Mouse (Mus musculus) ES-E14 (cell line): ENCODE data around the gene Itsn1. TPM values are rescaled to one million over a fixed set of nuclear protein-coding genes. Genes with fewer than 3 reads are reported as not detected.
A peak's percentile ranks its signal among the peaks of the same experiment; 100 is the strongest.

Experiments used
- DNase-seq: peaks from one replicate; pipeline ENCODE4 v3.0.0-alpha.2; 2013; ENCODE audit warnings: low read depth, low spot score
- H3K27ac ChIP-seq: 2 replicates; pipeline ENCODE4 v1.5.1; 2012; ENCODE audit warnings: low read depth, mild to moderate bottlenecking, low read length, moderate library complexity, mixed read lengths; ENCODE audit not compliant: poor library complexity, insufficient read depth, severe bottlenecking
- H3K36me3 ChIP-seq: 2 replicates; pipeline ENCODE4 v1.6.1; 2012; ENCODE audit warnings: mild to moderate bottlenecking, low read length, moderate library complexity, mixed read lengths; ENCODE audit not compliant: control insufficient read depth, poor library complexity, insufficient read depth, severe bottlenecking
- H3K4me1 ChIP-seq, 2 experiments: fragments of 150-350 bp in 1 of 2; sonication (generic) in 1 of 2; 2 replicates each; pipeline ENCODE4 v1.6.1; 2012; ENCODE audit warnings: low read length in 2 of 2, mild to moderate bottlenecking in 1 of 2, mixed read lengths in 1 of 2; ENCODE audit not compliant: control insufficient read depth in 2 of 2, insufficient read depth in 2 of 2, poor library complexity in 1 of 2
- H3K4me3 ChIP-seq, 2 experiments: fragments of 150-350 bp in 1 of 2; sonication (generic) in 1 of 2; 2 replicates each; pipeline ENCODE4 v1.5.1; 2012; ENCODE audit warnings: low read length in 2 of 2, low read depth in 1 of 2, mild to moderate bottlenecking in 1 of 2, mixed read lengths in 1 of 2; ENCODE audit not compliant: insufficient read depth in 1 of 2, poor library complexity in 1 of 2, severe bottlenecking in 1 of 2
- H3K9ac ChIP-seq: 2 replicates; pipeline ENCODE4 v1.6.1; 2012; ENCODE audit warnings: low read depth, mild to moderate bottlenecking, low read length, mixed read lengths; ENCODE audit not compliant: poor library complexity, insufficient read depth, severe bottlenecking
- H3K9me3 ChIP-seq: fragments of 150-350 bp; sonication (generic); 2 replicates; pipeline ENCODE4 v1.6.1; 2012; ENCODE audit warnings: low read depth, mild to moderate bottlenecking, low read length; ENCODE audit not compliant: control insufficient read depth, insufficient read depth
- CHD2 ChIP-seq: IDR thresholded peaks from 2 replicates; pipeline ENCODE4 v1.6.1; 2014; ENCODE audit warnings: mild to moderate bottlenecking, low read depth, low read length, inconsistent platforms
- HCFC1 ChIP-seq: IDR thresholded peaks from 2 replicates; pipeline ENCODE4 v1.6.1; 2012; ENCODE audit warnings: low read length, inconsistent platforms, borderline replicate concordance; ENCODE audit not compliant: insufficient read depth
- MAFK ChIP-seq: IDR thresholded peaks from 2 replicates; pipeline ENCODE4 v1.6.1; 2014; ENCODE audit warnings: mild to moderate bottlenecking, low read depth, low read length, inconsistent platforms; ENCODE audit not compliant: insufficient read depth
- ZC3H11A ChIP-seq: IDR thresholded peaks from 2 replicates; pipeline ENCODE4 v1.6.1; 2012; ENCODE audit warnings: low read depth, mild to moderate bottlenecking, inconsistent platforms, low read length, borderline replicate concordance
- ZNF384 ChIP-seq: IDR thresholded peaks from 2 replicates; pipeline ENCODE4 v1.6.1; 2012; ENCODE audit warnings: low read depth, low read length, inconsistent platforms
- in situ Hi-C, 2 experiments: fragments of 600-800 bp; cut with MboI; formaldehyde crosslinking; loops; one replicate each; pipeline ENCODE4 v1.15.1; 2025; ENCODE audit warnings: low sequenced_read_pairs in 2 of 2, inconsistent platforms in 1 of 2; ENCODE audit not compliant: unreplicated experiment in 2 of 2
- total RNA-seq: library from RNA; depleted of rRNA; stranded (reverse); fragments of 300-350 nt; gene quantifications from 2 replicates; pipeline ENCODE4 v1.2.3, GENCODE M21; 2012

The Itsn1 gene
- total RNA-seq, 1 experiment, result 28.6 TPM

DNA sequence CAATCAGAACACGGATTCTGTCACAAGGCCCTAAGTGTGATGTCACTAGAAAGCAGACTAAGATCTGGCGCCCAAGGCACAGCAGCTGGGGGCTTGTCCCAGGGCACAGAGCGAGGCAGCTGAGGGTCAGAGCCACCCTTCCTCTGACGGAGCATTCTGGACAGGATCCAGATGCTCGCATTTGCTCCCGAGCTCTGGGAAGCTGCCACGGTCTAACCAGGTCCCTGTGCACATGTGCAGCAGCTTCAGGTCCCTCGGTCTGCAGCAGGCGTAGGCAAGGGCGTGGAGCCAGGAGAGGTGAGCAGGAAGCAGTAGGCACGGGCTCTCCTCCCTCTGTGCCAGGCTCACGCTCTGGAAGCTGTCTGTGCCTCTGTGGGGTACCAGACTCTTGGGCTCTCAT, 160.8 kb downstream of the Itsn1 start:
- Histone ChIP-seq H3K36me3 (no peaks in the 10 kb centered on the region), H3K27ac (no peak overlapping the region), H3K4me1 (peaks cover 2 to 10% of the 10 kb centered on the region in 2 experiments; a peak in 2 of 4 replicates), H3K9ac (no peak overlapping the region), H3K4me3 (no peak overlapping the region), H3K9me3 (no peaks in the 10 kb centered on the region)
- TF ChIP-seq MAFK (no peak), ZC3H11A (no peak), ZNF384 (no peak), CHD2 (no peak), HCFC1 (no peak)
- in situ Hi-C loops, result no loop called here
- DNase-seq, result no peak

DNA sequence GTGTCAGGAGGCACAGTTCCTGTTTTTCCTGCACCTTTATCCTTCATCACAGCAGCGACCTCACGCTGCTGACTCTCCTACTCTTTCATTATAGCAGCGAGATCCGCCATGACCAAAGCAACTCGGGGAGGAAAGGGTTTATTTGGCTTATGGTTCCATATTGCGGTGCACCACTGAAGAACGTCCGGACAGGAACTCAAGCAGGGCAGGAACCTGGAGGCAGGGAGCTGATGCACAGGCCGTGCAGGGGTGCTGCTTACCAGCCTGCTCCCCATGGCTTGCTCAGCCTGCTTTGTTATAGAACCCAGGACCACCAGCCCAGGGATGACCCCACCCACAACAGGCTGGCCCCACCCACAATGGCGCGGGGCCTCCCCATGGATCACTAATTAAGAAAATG, 162.1 kb downstream of the Itsn1 start:
- no peaks in the 10 kb centered on the region for H3K36me3 ChIP-seq
- DNase-seq, result no peak
- H3K9me3 ChIP-seq, result no peaks in the 10 kb centered on the region
- in situ Hi-C loops, result no loop called here
- TF ChIP-seq ZC3H11A (no peak), MAFK (no peak), ZNF384 (no peak), HCFC1 (no peak), CHD2 (no peak)
- H3K27ac ChIP-seq, result no peak overlapping the region
- peaks cover 2 to 8% of the 10 kb centered on the region in 2 experiments; a peak in 2 of 4 replicates for H3K4me1 ChIP-seq
- H3K4me3 ChIP-seq, result peak overlapping the region in 1 of 2 experiments; percentile 38; a peak in 1 of 4 replicates
- H3K9ac ChIP-seq, result no peak overlapping the region

DNA sequence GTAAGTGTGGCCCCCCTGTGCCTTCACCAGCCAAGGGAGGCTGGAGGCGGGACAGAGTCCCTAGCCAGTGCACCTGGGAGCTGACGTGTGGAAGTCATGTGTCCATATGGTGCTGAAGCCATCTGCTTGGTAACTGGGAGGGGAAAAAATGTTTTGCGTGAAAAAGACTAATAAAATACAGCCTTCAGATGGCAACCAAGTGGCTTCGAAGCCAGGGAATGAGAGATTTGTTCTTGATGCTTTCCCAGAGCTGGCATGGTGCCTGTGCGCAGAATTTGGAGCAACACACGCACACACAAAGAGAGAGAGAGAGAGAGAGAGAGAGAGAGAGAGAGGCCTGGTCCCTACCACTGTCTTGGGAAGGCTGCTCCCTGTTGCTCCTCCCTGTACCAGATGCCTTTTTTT, 167.3 kb downstream of the Itsn1 start:
- no peak overlapping the region for H3K27ac ChIP-seq
- TF ChIP-seq ZC3H11A (no peak), HCFC1 (no peak)
- H3K4me1 ChIP-seq, result peaks cover 0 to 4% of the 10 kb centered on the region in 2 experiments; a peak in 1 of 4 replicates
- no peaks in the 10 kb centered on the region for H3K36me3 ChIP-seq
- no peak for DNase-seq
- in situ Hi-C loops, result no loop called here
- H3K4me3 ChIP-seq, result no peak overlapping the region
- H3K9me3 ChIP-seq, result no peaks in the 10 kb centered on the region
- no peak overlapping the region for H3K9ac ChIP-seq

DNA sequence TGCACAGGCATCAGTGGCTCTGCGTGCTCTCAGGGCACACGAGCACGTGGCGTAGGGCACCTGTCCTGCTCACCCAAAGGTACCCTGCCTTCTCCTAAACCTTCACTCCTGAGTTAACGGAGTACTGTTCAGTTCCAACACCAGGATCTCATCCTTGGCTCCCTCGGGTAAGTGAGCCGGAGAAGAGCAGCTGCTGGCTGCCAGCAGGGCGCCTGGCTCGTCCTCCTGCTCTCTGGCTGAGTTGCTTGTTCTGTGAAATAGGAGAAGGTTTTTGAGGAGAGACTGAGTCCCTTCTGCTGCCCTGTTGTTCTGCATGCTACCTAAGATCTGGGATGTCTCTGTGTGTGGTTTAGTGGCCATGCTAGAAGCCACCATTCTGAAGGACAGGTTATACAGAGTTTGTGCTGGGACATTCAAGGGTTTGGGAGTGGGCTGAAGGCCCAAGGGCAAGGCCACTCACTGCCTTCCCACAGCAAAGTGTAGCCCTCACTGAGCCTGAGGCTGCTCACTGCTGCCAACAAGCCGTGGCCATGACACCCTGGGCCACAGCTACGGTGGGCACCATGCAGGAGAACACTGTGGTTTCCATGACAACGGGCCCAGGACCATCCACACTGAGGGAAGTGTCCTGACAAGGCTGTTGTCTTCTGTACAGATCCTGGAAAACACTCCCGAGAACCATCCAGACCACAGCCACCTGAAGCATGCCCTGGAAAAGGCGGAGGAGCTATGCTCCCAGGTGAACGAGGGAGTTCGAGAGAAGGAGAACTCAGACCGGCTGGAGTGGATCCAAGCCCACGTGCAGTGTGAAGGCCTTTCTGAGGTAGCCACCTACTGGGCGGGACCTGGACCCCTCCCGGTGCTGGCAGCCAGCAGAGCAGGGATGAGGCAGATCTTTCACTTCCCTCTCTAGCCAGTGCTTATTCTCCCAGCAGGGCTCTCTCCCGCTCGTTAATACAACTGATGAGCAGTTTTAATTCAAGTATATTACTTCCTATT, 170.1 kb downstream of the Itsn1 start:
- no peak overlapping the region for H3K9ac ChIP-seq
- no peaks in the 10 kb centered on the region for H3K36me3 ChIP-seq
- H3K4me1 ChIP-seq, result peaks cover 0 to 4% of the 10 kb centered on the region in 2 experiments; a peak in 1 of 4 replicates
- H3K4me3 ChIP-seq, result no peak overlapping the region
- in situ Hi-C loops, result no loop called here
- TF ChIP-seq HCFC1 (no peak), CHD2 (no peak), MAFK (no peak), ZC3H11A (no peak), ZNF384 (no peak)
- H3K27ac ChIP-seq, result no peak overlapping the region
- H3K9me3 ChIP-seq, result no peaks in the 10 kb centered on the region
- DNase-seq, result no peak
